Mouse (Mus musculus): ENCODE results near the gene C5ar2.
"Not testable (repeated sequence)": the region's sequence is repeated elsewhere in the genome, so short reads cannot be mapped to it uniquely, and the experiment has no call there.

Gene C5ar2

GRCm38 (mm10) chr7:16257830-16258229 is 13.9 kb upstream of the C5ar2 start:
- no peak for DNase-seq (ENCODE audit: low read depth, low spot score)

- not testable (repeated sequence) for DNase-seq (ENCODE audit: low read depth, low spot score)
Measured at GRCm38 (mm10) chr7:16255963-16256362, 12.0 kb upstream of the C5ar2 start.

- DNase-seq (ENCODE audit: low read depth, low spot score) = no peak
Measured at GRCm38 (mm10) chr7:16254195-16254594, 10.2 kb upstream of the C5ar2 start.

- no peak for DNase-seq (ENCODE audit: low read depth, low spot score)
Measured at GRCm38 (mm10) chr7:16250687-16251086, 6.7 kb upstream of the C5ar2 start.

- no peak for DNase-seq (ENCODE audit: low read depth, low spot score)
Measured at GRCm38 (mm10) chr7:16245958-16246357, 2.0 kb upstream of the C5ar2 start.

- DNase-seq (ENCODE audit: low read depth, low spot score) = no peak
Measured at GRCm38 (mm10) chr7:16242198-16242597, 1.8 kb downstream of the C5ar2 start.

GRCm38 (mm10) chr7:16241787-16242186 is 2.2 kb downstream of the C5ar2 start:
- no peak for DNase-seq (ENCODE audit: low read depth, low spot score)

- no peak for DNase-seq (ENCODE audit: low read depth, low spot score)
Measured at GRCm38 (mm10) chr7:16240978-16241303, 3.0 kb downstream of the C5ar2 start.

GRCm38 (mm10) chr7:16240281-16240977 is 3.5 kb downstream of the C5ar2 start:
- peak; percentile 41 for DNase-seq (ENCODE audit: low read depth, low spot score)

- DNase-seq (ENCODE audit: low read depth, low spot score) = no peak
Measured at GRCm38 (mm10) chr7:16239554-16239997, 4.4 kb downstream of the C5ar2 start.

GRCm38 (mm10) chr7:16229869-16230268 is 14.1 kb downstream of the C5ar2 start:
- no peak for DNase-seq (ENCODE audit: low read depth, low spot score)

- DNase-seq (ENCODE audit: low read depth, low spot score) = peak; percentile 96
Measured at GRCm38 (mm10) chr7:16221582-16222272, 22.2 kb downstream of the C5ar2 start, which contains the start of gene Dhx34. Gene Dhx34 (minus strand): TSS chr7:16222037.

- no peak for DNase-seq (ENCODE audit: low read depth, low spot score)
Measured at GRCm38 (mm10) chr7:16213986-16214385, 30.0 kb downstream of the C5ar2 start.

GRCm38 (mm10) chr7:16213196-16213595 is 30.8 kb downstream of the C5ar2 start:
- no peak for DNase-seq (ENCODE audit: low read depth, low spot score)

- DNase-seq (ENCODE audit: low read depth, low spot score) = no peak
Measured at GRCm38 (mm10) chr7:16210862-16211365, 33.0 kb downstream of the C5ar2 start.

- no peak for DNase-seq (ENCODE audit: low read depth, low spot score)
Measured at GRCm38 (mm10) chr7:16208781-16209665, 34.9 kb downstream of the C5ar2 start.

GRCm38 (mm10) chr7:16207496-16207895 is 36.5 kb downstream of the C5ar2 start:
- no peak for DNase-seq (ENCODE audit: low read depth, low spot score)

- DNase-seq (ENCODE audit: low read depth, low spot score) = no peak
Measured at GRCm38 (mm10) chr7:16207076-16207475, 36.9 kb downstream of the C5ar2 start.

- no peak for DNase-seq (ENCODE audit: low read depth, low spot score)
Measured at GRCm38 (mm10) chr7:16204791-16205190, 39.2 kb downstream of the C5ar2 start.

GRCm38 (mm10) chr7:16203505-16203903 is 40.5 kb downstream of the C5ar2 start:
- DNase-seq (ENCODE audit: low read depth, low spot score) = no peak

GRCm38 (mm10) chr7:16202756-16203504 is 41.0 kb downstream of the C5ar2 start:
- DNase-seq (ENCODE audit: low read depth, low spot score) = no peak

Measured in c-Kit-negative CD71-positive TER-119-positive erythroid progenitor cells, embryonic 14.5 days (primary cell).